Mouse (Mus musculus) heart, adult 2 months (tissue): ENCODE results near the gene Gsk3b. TPM values are rescaled to one million over a fixed set of nuclear protein-coding genes. Genes with fewer than 3 reads are reported as not detected.

Experiments
- DNase-seq, 2 experiments: peaks; one replicate each; pipeline ENCODE4 v3.0.0; 2021
- H3K27ac ChIP-seq: fragments of 200-600 bp; 2 replicates; pipeline ENCODE4 v1.8.1; 2022
- H3K27me3 ChIP-seq: fragments of 200-500 bp; 2 replicates; pipeline ENCODE4 v1.6.1; 2012; ENCODE audit warnings: mild to moderate bottlenecking, low read length, inconsistent platforms, mixed read lengths; ENCODE audit not compliant: control insufficient read depth, insufficient read depth
- H3K36me3 ChIP-seq: fragments of 200-500 bp; 2 replicates; pipeline ENCODE4 v1.6.1; 2012; ENCODE audit warnings: low read length, inconsistent platforms; ENCODE audit not compliant: control insufficient read depth, insufficient read depth
- H3K4me1 ChIP-seq: fragments of 200-500 bp; 2 replicates; pipeline ENCODE4 v1.6.1; 2011; ENCODE audit warnings: low read length; ENCODE audit not compliant: control insufficient read depth, insufficient read depth
- H3K4me3 ChIP-seq: fragments of 200-600 bp; 2 replicates; pipeline ENCODE4 v1.8.1; 2022
- H3K79me2 ChIP-seq: fragments of 200-500 bp; replicated peaks from 2 replicates; pipeline ENCODE4 v1.6.1; 2012; ENCODE audit warnings: mild to moderate bottlenecking, inconsistent platforms, low read length, moderate library complexity, mixed read lengths; ENCODE audit not compliant: control insufficient read depth, insufficient read depth
- H3K9ac ChIP-seq: fragments of 200-500 bp; 2 replicates; pipeline ENCODE4 v1.6.1; 2012; ENCODE audit warnings: low read depth, mild to moderate bottlenecking, control low read depth, inconsistent platforms, low read length, mixed read lengths
- CTCF ChIP-seq: fragments of 200-600 bp; IDR thresholded peaks from 2 replicates; pipeline ENCODE4 v1.8.1; 2022; ENCODE audit warnings: antibody characterized with exemption, mild to moderate bottlenecking, moderate library complexity
- EP300 ChIP-seq: fragments of 200-500 bp; IDR thresholded peaks from 2 replicates; pipeline ENCODE4 v1.6.1; 2011; ENCODE audit warnings: low read depth, low read length, control low read depth; ENCODE audit not compliant: insufficient read depth
- POLR2A ChIP-seq: fragments of 200-500 bp; IDR thresholded peaks from 2 replicates; pipeline ENCODE4 v1.6.1; 2011; ENCODE audit warnings: mild to moderate bottlenecking, low read depth, low read length, control low read depth; ENCODE audit not compliant: insufficient read depth
- WGBS: fragments of 180-500 bp; shearing (Covaris S2); methylation state at CpG from one replicate; pipeline ENCODE4 v1.1.7; 2018; 5-methylcytosine and 5-hydroxymethylcytosine counted together
- intact Hi-C: fragments of 180-260 bp; cut with DNase I; formaldehyde crosslinking; loops from one replicate; pipeline ENCODE4 v1.15.1; 2025
- polyA plus RNA-seq: library from polyadenylated mRNA; depleted of rRNA; stranded (reverse); fragments of >200 nt; gene quantifications from 2 replicates; pipeline ENCODE4 v1.2.3, GENCODE M21; 2012
- total RNA-seq, 2 experiments: library from RNA; stranded (reverse); gene quantifications; 2 replicates each; pipeline ENCODE4 v1.2.3; 2021

Gsk3b gene
- total and polyA plus RNA-seq, 3 experiments = 9.9 to 58.3 (median 48.8) TPM

DNA sequence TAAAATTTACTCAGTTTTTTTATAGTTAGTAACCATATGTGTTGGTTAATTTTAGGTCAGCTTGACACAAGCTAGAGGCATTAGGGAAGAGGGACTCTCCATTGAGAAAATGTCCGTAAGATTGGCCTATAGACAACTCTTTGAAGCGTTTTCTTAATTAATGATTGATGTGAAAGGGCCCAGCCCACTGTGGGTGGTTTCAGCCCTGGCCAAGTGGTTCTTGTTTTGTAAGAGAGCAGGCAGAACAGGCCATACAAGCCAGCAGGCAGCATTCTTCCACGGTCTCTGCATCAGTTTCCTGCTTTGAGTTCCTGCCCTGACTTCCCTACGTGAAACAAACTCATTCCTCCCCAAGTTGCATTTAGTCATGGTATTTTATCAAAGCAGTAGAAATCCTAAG is 90.3 kb downstream of the Gsk3b start:
- Histone ChIP-seq H3K4me1 (peaks cover 2% of the 10 kb centered on the region), H3K27me3 (no peaks in the 10 kb centered on the region), H3K79me2 (peaks cover 5% of the 10 kb centered on the region), H3K9ac (no peak overlapping the region), H3K4me3 (no peak overlapping the region), H3K36me3 (peaks cover 8% of the 10 kb centered on the region), H3K27ac (no peak overlapping the region)
- no peak for DNase-seq
- intact Hi-C loops = no loop called here
- 76% methylated on average over 4 of the region's 4 CpGs for WGBS
- TF ChIP-seq EP300 (no peak), CTCF (no peak), POLR2A (no peak)

DNA sequence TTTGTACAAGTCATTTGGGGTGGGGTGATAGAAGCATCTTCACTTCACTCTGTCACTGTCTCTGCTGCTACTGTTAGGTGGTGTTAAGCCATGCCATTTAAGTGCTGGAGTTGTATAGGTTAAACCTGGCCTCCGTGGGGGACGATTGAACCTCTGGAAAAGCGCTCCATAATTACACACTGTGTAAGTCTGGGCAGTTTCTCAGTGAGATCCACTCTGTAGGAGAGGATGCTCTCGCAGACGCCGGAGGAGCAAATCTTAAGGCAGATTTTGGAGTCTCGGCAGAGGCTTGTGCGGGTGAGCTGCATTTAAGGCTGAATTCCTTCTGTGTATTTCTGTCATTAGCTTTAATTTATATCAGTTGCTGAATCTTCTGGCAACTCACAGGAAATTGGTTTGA is 92.6 kb downstream of the Gsk3b start:
- WGBS = 93% methylated on average over 8 of the region's 8 CpGs
- Histone ChIP-seq H3K4me1 (peaks cover 3% of the 10 kb centered on the region), H3K79me2 (peaks cover 5% of the 10 kb centered on the region), H3K4me3 (no peak overlapping the region), H3K36me3 (peaks cover 10% of the 10 kb centered on the region), H3K27me3 (no peaks in the 10 kb centered on the region), H3K9ac (no peak overlapping the region), H3K27ac (no peak overlapping the region)
- DNase-seq = no peak
- intact Hi-C loops = no loop called here
- TF ChIP-seq CTCF (no peak), EP300 (no peak), POLR2A (no peak)

DNA sequence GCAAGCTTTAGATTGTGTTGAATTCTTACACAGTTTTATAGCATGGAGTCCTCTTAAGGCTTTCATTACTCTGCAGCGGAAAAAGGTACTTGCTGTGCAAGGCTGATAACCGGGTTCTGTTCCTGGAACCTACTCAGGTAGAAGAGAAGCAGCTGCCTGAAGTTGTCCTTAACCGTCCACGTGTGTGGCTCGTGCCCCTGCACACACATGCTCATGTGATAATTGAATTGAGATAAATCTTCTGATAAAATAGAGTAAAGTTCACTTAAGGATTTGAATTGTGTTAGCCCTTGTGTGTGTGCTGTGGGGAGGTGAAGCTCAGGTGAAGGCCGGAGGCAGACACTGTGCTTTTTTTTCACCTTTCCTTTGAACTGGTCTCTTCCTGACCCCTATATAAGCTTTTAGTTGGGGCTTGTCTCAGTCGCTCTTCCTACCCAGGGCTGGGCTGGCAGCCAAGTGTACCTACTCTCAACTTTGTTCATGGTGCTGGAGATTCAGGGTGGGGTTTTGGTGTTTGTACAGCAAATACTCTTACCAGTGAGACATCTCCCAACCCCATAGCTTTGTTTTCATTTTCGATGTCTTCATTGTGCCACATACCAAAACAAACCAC is 96.0 kb downstream of the Gsk3b start:
- Histone ChIP-seq H3K36me3 (peaks cover 10% of the 10 kb centered on the region), H3K27me3 (no peaks in the 10 kb centered on the region), H3K27ac (no peak overlapping the region), H3K79me2 (0 out of 2 replicates have a peak, but pooled peaks cover 1% of the 10 kb centered on the region), H3K4me3 (no peak overlapping the region), H3K4me1 (peaks cover 3% of the 10 kb centered on the region), H3K9ac (no peak overlapping the region)
- no peak for TF ChIP-seq EP300
- TF ChIP-seq POLR2A = no peak
- no peak for TF ChIP-seq CTCF
- 60% methylated on average over 8 of the region's 8 CpGs for WGBS
- no peak for DNase-seq
- intact Hi-C loops = no loop called here

DNA sequence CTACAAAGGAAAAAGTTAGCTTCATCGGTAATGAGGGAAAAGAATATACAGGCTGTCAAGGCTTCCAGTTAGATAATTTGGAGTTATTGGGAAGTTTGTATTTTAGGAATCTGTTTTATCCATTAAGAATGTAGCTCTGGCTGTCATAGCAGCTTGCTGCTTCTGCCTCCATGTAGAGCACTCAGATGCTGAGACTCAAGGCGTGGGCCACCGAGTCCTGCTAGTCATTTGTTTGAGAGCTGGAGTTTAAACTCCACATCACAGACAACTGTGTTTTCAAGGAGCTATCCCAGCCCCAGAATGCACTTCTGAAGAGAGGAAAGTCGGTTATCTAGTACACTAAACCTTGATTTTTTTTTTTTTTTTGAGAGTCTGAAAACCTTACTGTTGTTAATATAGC is 101.2 kb downstream of the Gsk3b start:
- H3K4me3 ChIP-seq = no peak overlapping the region
- intact Hi-C loops = no loop called here
- no peak for DNase-seq
- H3K4me1 ChIP-seq = peaks cover 2% of the 10 kb centered on the region
- no peak overlapping the region for H3K27ac ChIP-seq
- H3K27me3 ChIP-seq = no peaks in the 10 kb centered on the region
- peaks cover 6% of the 10 kb centered on the region for H3K36me3 ChIP-seq
- TF ChIP-seq EP300 (no peak), POLR2A (no peak), CTCF (no peak)
- 84% methylated on average over 4 of the region's 4 CpGs for WGBS
- H3K79me2 ChIP-seq = no peaks in the 10 kb centered on the region
- H3K9ac ChIP-seq = no peak overlapping the region

DNA sequence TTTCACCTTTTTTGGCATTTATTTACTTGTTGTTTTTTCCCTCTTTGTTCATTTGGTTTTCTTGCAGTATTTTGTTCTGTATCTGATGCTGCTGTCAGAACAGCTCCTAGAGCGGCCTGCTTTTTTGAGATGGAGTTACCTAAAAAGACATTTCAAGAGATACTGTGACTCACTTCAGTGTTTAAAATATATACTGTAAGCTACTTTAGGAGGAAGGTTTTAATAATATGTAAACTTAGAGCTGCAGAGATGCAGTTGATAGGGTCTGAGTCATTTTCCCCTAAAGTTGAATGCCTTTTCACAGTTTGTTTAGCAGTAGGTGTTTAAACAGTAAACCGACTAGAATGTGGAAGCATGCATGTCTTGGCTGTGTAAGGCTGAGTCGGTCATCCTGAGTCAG is 101.7 kb downstream of the Gsk3b start:
- Histone ChIP-seq H3K36me3 (peaks cover 3% of the 10 kb centered on the region), H3K9ac (no peak overlapping the region), H3K79me2 (no peaks in the 10 kb centered on the region), H3K4me3 (no peak overlapping the region), H3K27me3 (no peaks in the 10 kb centered on the region), H3K4me1 (peaks cover 1% of the 10 kb centered on the region), H3K27ac (no peak overlapping the region)
- intact Hi-C loops = no loop called here
- 84% methylated on average over 3 of the region's 3 CpGs for WGBS
- TF ChIP-seq EP300 (no peak), POLR2A (no peak), CTCF (no peak)
- DNase-seq = no peak

DNA sequence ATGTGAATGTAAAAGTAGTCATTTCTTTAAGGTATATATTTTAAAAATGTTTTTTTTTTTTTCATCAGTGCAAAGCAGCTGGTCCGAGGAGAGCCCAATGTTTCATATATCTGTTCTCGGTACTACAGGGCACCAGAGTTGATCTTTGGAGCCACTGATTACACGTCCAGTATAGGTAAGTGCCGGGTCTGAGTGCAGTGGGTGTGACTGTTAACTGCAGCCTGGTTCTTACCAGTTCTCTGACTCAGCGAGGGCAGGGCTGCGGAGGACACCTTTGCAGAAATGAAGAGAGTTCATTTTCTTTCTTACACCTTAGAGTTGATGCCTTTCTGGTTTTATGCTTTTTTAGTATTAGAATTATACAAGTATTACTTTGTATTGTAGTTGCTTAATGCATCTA is 102.7 kb downstream of the Gsk3b start:
- 90% methylated on average over 6 of the region's 6 CpGs for WGBS
- Histone ChIP-seq H3K4me3 (no peak overlapping the region), H3K36me3 (no peaks in the 10 kb centered on the region; the same call in 1 of the 2 replicates), H3K27me3 (no peaks in the 10 kb centered on the region), H3K27ac (no peak overlapping the region), H3K9ac (no peak overlapping the region), H3K4me1 (no peaks in the 10 kb centered on the region), H3K79me2 (no peaks in the 10 kb centered on the region)
- DNase-seq = no peak
- TF ChIP-seq EP300 = no peak
- TF ChIP-seq POLR2A = no peak
- no peak for TF ChIP-seq CTCF
- intact Hi-C loops = no loop called here
